Mouse (Mus musculus) urinary bladder, postnatal 14 days (tissue): ENCODE data around the gene Socs5.
A peak's percentile ranks its signal among the peaks of the same experiment; 100 is the strongest.

Experiments used
- DNase-seq: peaks from one replicate; pipeline ENCODE4 v3.0.0; 2021; ENCODE audit warnings: low spot score

Socs5 gene

GRCm38 (mm10) chr17:87169076-87169475 is 61.6 kb downstream of the Socs5 start:
- DNase-seq = no peak

- DNase-seq = no peak
Observed at GRCm38 (mm10) chr17:87170364-87170763, 62.9 kb downstream of the Socs5 start.

- no peak for DNase-seq
Observed at GRCm38 (mm10) chr17:87172031-87172430, 64.6 kb downstream of the Socs5 start.

- no peak for DNase-seq
Observed at GRCm38 (mm10) chr17:87173966-87174365, 66.5 kb downstream of the Socs5 start.

GRCm38 (mm10) chr17:87174651-87175331 is 67.3 kb downstream of the Socs5 start:
- DNase-seq = peak; percentile 43

- DNase-seq = peak; percentile 19
Observed at GRCm38 (mm10) chr17:87176066-87177012, 68.9 kb downstream of the Socs5 start.

- no peak for DNase-seq
Observed at GRCm38 (mm10) chr17:87178596-87179590, 71.4 kb downstream of the Socs5 start.

- DNase-seq = no peak
Observed at GRCm38 (mm10) chr17:87179939-87180550, 72.6 kb downstream of the Socs5 start.

GRCm38 (mm10) chr17:87181683-87182346 is 74.3 kb downstream of the Socs5 start:
- no peak for DNase-seq

- no peak for DNase-seq
Observed at GRCm38 (mm10) chr17:87185461-87186066, 78.1 kb downstream of the Socs5 start.

- DNase-seq = no peak
Observed at GRCm38 (mm10) chr17:87187005-87187404, 79.5 kb downstream of the Socs5 start.
